Mouse (Mus musculus) stomach, embryonic 14.5 days (tissue): ENCODE measurements at regions not wholly inside any gene's neighbourhood (a gene's known extent, or its start where the extent isn't known, plus 50 kb on each side); places are given as distances from the start of the nearest gene placed in this dataset.
A peak's percentile ranks its signal among the peaks of the same experiment; 100 is the strongest.

Experiments used
- ATAC-seq: fragments of 200-750 bp; cut with Nextera tagmentation; 2 replicates; pipeline ENCODE4 v1.8.0; 2017; ENCODE audit warnings: low read depth, moderate TSS enrichment; ENCODE audit not compliant: insufficient number of reproducible peaks, insufficient read depth, low FRiP score
- H3K27ac ChIP-seq: fragments of 300-500 bp; sonication (generic); 2 replicates; pipeline ENCODE4 v1.5.1; 2014; ENCODE audit warnings: mild to moderate bottlenecking, low read length, moderate library complexity, mixed read lengths
- H3K27me3 ChIP-seq: fragments of 300-500 bp; sonication (generic); 2 replicates; pipeline ENCODE4 v1.6.1; 2014; ENCODE audit warnings: low read length, control low read depth, mixed read lengths; ENCODE audit not compliant: control insufficient read depth, insufficient read depth
- H3K36me3 ChIP-seq: fragments of 300-500 bp; sonication (generic); 2 replicates; pipeline ENCODE4 v1.6.1; 2014; ENCODE audit warnings: mild to moderate bottlenecking, control low read depth, low read length, moderate library complexity, mixed read lengths; ENCODE audit not compliant: control insufficient read depth, insufficient read depth
- H3K4me1 ChIP-seq: fragments of 300-500 bp; sonication (generic); 2 replicates; pipeline ENCODE4 v1.6.1; 2014; ENCODE audit warnings: low read length, control low read depth, mixed read lengths; ENCODE audit not compliant: control insufficient read depth, insufficient read depth
- H3K4me2 ChIP-seq: fragments of 300-500 bp; sonication (generic); replicated peaks from 2 replicates; pipeline ENCODE4 v1.6.1; 2014; ENCODE audit warnings: low read depth, low read length, control low read depth
- H3K4me3 ChIP-seq: fragments of 300-500 bp; sonication (generic); 2 replicates; pipeline ENCODE4 v1.5.1; 2014; ENCODE audit warnings: low read depth, low read length, control low read depth
- H3K9ac ChIP-seq: fragments of 300-500 bp; sonication (generic); replicated peaks from 2 replicates; pipeline ENCODE4 v1.6.1; 2014; ENCODE audit warnings: low read depth, mild to moderate bottlenecking, control low read depth, low read length, moderate library complexity, mixed read lengths
- H3K9me3 ChIP-seq: fragments of 300-500 bp; sonication (generic); 2 replicates; pipeline ENCODE4 v1.6.1; 2016; ENCODE audit warnings: low read depth, low read length, control low read depth; ENCODE audit not compliant: control insufficient read depth
- WGBS: fragments of 180-500 bp; shearing (Covaris S2); extraction: QIAGEN DNeasy Blood & Tissue Kit; methylation state at CpG from one replicate; pipeline ENCODE4 v1.1.7; 2014; 5-methylcytosine and 5-hydroxymethylcytosine counted together

DNA sequence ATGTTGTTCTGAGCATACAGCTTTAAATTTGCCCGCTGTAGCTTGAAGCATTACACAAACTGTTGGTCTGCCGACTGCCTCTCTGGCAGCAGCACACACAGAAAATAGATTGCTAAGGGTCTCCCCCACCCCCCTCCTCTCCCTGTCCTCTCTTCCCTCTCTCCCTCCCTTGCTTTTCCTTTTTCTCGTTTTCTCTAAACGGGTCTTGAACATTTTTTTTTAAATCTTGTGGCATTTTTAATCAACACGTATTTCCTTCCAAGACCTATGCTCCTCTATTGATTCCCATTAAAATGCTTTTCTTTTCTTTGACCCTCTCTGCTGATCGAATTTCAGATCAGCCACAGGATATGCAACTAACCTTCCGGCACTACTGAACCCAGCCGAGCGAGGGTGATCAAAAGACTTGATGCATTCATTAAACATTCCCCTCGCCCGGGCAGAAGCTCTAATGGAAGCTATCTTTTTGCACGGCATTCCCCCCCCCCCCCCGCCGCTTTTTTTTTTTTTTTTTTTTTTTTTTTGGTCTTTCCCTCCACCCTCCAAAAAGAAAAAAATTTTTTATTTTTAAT is 86.9 kb upstream of the Arid1b start:
- Histone ChIP-seq H3K4me2 (peak overlapping the region; percentile 70), H3K9me3 (no peaks in the 10 kb centered on the region), H3K4me3 (peak overlapping the region; percentile 53), H3K36me3 (no peaks in the 10 kb centered on the region), H3K4me1 (0 out of 2 replicates have a peak, but pooled peaks cover 7% of the 10 kb centered on the region), H3K27ac (peak overlapping the region; percentile 98), H3K27me3 (no peaks in the 10 kb centered on the region), H3K9ac (peak overlapping the region; percentile 69)
- ATAC-seq = no peak
- WGBS = 0% methylated on average over 14 of the region's 14 CpGs

DNA sequence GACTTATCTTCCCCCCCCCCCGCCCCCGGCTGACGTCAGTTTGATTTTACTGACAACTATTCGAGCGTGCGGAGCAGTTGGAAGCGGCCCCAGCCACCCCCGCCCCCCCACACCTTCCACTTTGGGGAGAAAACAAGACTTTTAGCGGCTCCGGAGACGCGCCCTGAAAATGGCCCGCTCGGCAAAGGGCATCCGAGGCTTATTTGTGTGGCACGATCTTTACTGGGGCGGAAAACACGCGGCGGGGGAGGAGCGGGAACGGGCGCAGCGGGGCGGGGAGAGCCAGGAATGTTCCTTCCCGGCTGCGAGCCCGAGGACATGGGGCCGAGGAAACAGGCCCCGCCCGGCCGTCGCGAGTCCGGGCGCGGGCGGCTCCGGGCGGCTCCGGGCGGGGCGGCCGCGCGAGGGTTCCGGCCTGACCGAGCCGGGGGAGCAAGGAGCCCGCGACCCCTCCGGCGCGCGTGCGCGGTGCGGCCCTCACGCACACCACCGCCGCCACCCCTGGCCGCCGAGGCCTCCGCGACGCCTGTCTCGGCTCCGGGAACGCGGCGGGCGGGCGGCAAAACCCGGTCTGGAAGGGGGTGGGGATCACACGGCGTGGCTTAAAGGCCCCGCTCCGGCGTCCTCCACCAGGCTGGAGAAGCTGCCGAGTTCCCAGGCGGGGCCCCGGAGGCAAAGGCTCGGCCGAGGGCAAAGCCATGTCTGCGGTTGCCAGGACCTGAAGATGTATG is 86.1 kb upstream of the Arid1b start:
- peak overlapping the region; percentile 70 for H3K4me2 ChIP-seq
- H3K4me3 ChIP-seq = peak overlapping the region; percentile 53
- peak overlapping the region; percentile 69 for H3K9ac ChIP-seq
- no peaks in the 10 kb centered on the region for H3K9me3 ChIP-seq
- WGBS = 0% methylated on average over 77 of the region's 85 CpGs
- H3K27ac ChIP-seq = peak overlapping the region; percentile 98
- H3K4me1 ChIP-seq = 0 out of 2 replicates have a peak, but pooled peaks cover 7% of the 10 kb centered on the region
- H3K36me3 ChIP-seq = no peaks in the 10 kb centered on the region
- peak; percentile 94 for ATAC-seq
- H3K27me3 ChIP-seq = no peaks in the 10 kb centered on the region

DNA sequence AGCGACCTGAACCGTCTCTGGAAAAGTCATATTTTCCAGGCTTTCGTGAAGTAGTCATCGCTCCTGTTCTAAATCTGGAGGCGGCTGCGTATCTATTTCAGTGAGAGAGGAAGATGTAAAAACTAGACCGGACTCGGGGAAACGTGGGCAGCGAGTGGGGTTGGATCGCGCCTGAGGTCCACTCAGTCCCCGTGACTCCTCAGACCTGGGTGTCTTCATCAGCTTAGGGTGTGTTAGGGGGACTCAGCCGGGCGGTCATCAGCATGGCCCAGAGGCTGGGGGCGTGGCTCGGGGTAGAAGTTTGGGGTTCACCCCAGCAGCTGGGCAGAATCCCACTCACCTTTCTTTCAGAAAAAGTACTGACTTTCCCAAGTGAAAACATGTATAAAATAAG is 85.6 kb upstream of the Arid1b start:
- Histone ChIP-seq H3K36me3 (no peaks in the 10 kb centered on the region), H3K9me3 (no peaks in the 10 kb centered on the region), H3K4me1 (0 out of 2 replicates have a peak, but pooled peaks cover 7% of the 10 kb centered on the region), H3K27ac (peak overlapping the region; percentile 98), H3K4me3 (peak overlapping the region; percentile 53), H3K9ac (peak overlapping the region; percentile 69), H3K4me2 (peak overlapping the region; percentile 70), H3K27me3 (no peaks in the 10 kb centered on the region)
- ATAC-seq = peak; percentile 28; the same call in 1 of the 2 replicates
- WGBS = under 1% methylated on average over 17 of the region's 17 CpGs

GRCm38 (mm10) chr17:4910182-4910581 is 84.0 kb upstream of the Arid1b start:
- H3K36me3 ChIP-seq = no peaks in the 10 kb centered on the region
- no peak overlapping the region for H3K27ac ChIP-seq
- H3K9ac ChIP-seq = no peak overlapping the region
- no peak overlapping the region for H3K4me2 ChIP-seq
- 78% methylated on average over 5 of the region's 5 CpGs for WGBS
- H3K4me3 ChIP-seq = no peak overlapping the region
- H3K4me1 ChIP-seq = 0 out of 2 replicates have a peak, but pooled peaks cover 7% of the 10 kb centered on the region
- no peaks in the 10 kb centered on the region for H3K9me3 ChIP-seq
- H3K27me3 ChIP-seq = no peaks in the 10 kb centered on the region
- no peak for ATAC-seq

- H3K9me3 ChIP-seq = no peaks in the 10 kb centered on the region
- no peak for ATAC-seq
- H3K36me3 ChIP-seq = no peaks in the 10 kb centered on the region
- no peak overlapping the region for H3K9ac ChIP-seq
- H3K27me3 ChIP-seq = no peaks in the 10 kb centered on the region
- H3K4me3 ChIP-seq = no peak overlapping the region
- H3K4me1 ChIP-seq = 0 out of 2 replicates have a peak, but pooled peaks cover 5% of the 10 kb centered on the region
- H3K4me2 ChIP-seq = no peak overlapping the region
- 84% methylated on average over 4 of the region's 4 CpGs for WGBS
- H3K27ac ChIP-seq = no peak overlapping the region
Measured at GRCm38 (mm10) chr17:4913001-4913400, 81.1 kb upstream of the Arid1b start.

DNA sequence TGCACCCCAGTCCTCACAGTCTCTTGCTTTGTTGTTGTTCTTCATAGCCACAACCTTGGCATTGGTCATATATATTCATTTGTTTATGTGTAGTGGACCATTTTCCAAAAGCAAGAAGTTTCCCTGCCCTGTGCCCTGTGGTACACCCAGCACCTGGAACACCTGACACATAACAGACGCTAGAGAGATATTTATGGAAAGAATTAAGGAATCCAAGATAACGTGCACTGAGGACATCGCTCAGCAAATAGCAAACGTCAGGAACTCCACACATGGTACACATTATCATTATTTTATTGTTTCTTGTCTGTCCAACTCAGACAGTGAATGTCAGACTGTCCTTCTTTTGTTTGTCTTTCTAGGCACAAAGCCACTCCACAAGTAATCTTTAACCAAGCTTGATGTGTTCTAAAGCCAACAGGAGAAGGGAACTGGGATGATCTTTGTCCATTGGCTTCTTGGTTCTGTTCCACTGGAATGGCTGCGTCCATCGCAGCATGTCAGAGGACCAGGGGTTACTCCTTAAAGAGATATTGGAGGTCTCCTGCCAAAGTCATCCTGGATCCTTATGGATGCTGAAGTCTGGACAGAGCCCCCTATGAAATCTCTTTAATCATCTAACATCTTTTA is 74.2 kb upstream of the Arid1b start:
- Histone ChIP-seq H3K9me3 (no peaks in the 10 kb centered on the region), H3K4me1 (no peaks in the 10 kb centered on the region), H3K9ac (no peak overlapping the region), H3K4me3 (no peak overlapping the region), H3K27me3 (no peaks in the 10 kb centered on the region), H3K4me2 (no peak overlapping the region), H3K36me3 (no peaks in the 10 kb centered on the region), H3K27ac (no peak overlapping the region)
- 72% methylated on average over 6 of the region's 6 CpGs for WGBS
- no peak for ATAC-seq

GRCm38 (mm10) chr17:4921121-4921520 is 73.0 kb upstream of the Arid1b start:
- no peaks in the 10 kb centered on the region for H3K36me3 ChIP-seq
- no peak overlapping the region for H3K4me2 ChIP-seq
- H3K27ac ChIP-seq = no peak overlapping the region
- H3K4me3 ChIP-seq = no peak overlapping the region
- 75% methylated on average over 7 of the region's 7 CpGs for WGBS
- no peak for ATAC-seq
- no peak overlapping the region for H3K9ac ChIP-seq
- H3K9me3 ChIP-seq = no peaks in the 10 kb centered on the region
- no peaks in the 10 kb centered on the region for H3K4me1 ChIP-seq
- H3K27me3 ChIP-seq = no peaks in the 10 kb centered on the region

- ATAC-seq = no peak
- Histone ChIP-seq H3K4me2 (no peak overlapping the region), H3K4me1 (no peaks in the 10 kb centered on the region), H3K9me3 (no peaks in the 10 kb centered on the region; the same call in 1 of the 2 replicates), H3K27ac (no peak overlapping the region), H3K9ac (no peak overlapping the region), H3K27me3 (no peaks in the 10 kb centered on the region), H3K4me3 (no peak overlapping the region), H3K36me3 (no peaks in the 10 kb centered on the region)
- WGBS = 39% methylated on average over 5 of the region's 5 CpGs
Measured at GRCm38 (mm10) chr17:4928631-4929030, 65.5 kb upstream of the Arid1b start.
